Mouse (Mus musculus) spleen, adult 2 months (tissue): ENCODE measurements around the gene Hinfp.

ENCODE experiments used
- CTCF ChIP-seq: fragments of 200-500 bp; IDR thresholded peaks from 2 replicates; pipeline ENCODE4 v1.5.1; 2011; ENCODE audit warnings: mild to moderate bottlenecking, inconsistent platforms; ENCODE audit not compliant: insufficient read depth, insufficient read length, insufficient replicate concordance; ENCODE audit errors: extremely low read depth
- POLR2A ChIP-seq: fragments of 200-500 bp; IDR thresholded peaks from 2 replicates; pipeline ENCODE4 v1.6.1; 2011; ENCODE audit warnings: low read depth, low read length, inconsistent platforms

- TF ChIP-seq CTCF, result no peak
- no peak for TF ChIP-seq POLR2A
Observed at GRCm38 (mm10) chr9:44351396-44351795, 45.9 kb upstream of the Hinfp start.
